Mouse (Mus musculus) myocyte (in vitro differentiated cells): ENCODE results near the gene Fanca.

Experiments used
- CEBPB ChIP-seq: IDR thresholded peaks from 2 replicates; pipeline ENCODE4 v1.6.1; 2011; ENCODE audit warnings: mild to moderate bottlenecking, moderate library complexity; ENCODE audit not compliant: poor library complexity, insufficient read depth, severe bottlenecking
- E2F4 ChIP-seq: IDR thresholded peaks from one replicate; pipeline ENCODE4 v1.6.1; 2011; ENCODE audit warnings: mild to moderate bottlenecking, control low read depth, moderate library complexity; ENCODE audit not compliant: insufficient read depth
- MAX ChIP-seq: IDR thresholded peaks from one replicate; pipeline ENCODE4 v1.6.1; 2011; ENCODE audit warnings: low read depth, mild to moderate bottlenecking, control low read depth
- MYOD1 ChIP-seq, 3 experiments: IDR thresholded peaks; one replicate each; pipeline ENCODE4 v1.6.1; 2011; ENCODE audit warnings: control low read depth in 2 of 3, low read depth in 2 of 3, mild to moderate bottlenecking in 2 of 3, moderate library complexity in 1 of 3; ENCODE audit not compliant: insufficient read length in 2 of 3, control insufficient read depth in 1 of 3
- MYOG ChIP-seq, 3 experiments: IDR thresholded peaks; one replicate each; pipeline ENCODE4 v1.6.1; 2011; ENCODE audit warnings: control low read depth in 2 of 3, low read depth in 2 of 3, mild to moderate bottlenecking in 2 of 3; ENCODE audit not compliant: insufficient read length in 2 of 3, control insufficient read depth in 1 of 3, insufficient read depth in 1 of 3
- POLR2A ChIP-seq: IDR thresholded peaks from one replicate; pipeline ENCODE4 v1.6.1; 2011; ENCODE audit warnings: low read depth, mild to moderate bottlenecking, control low read depth, moderate library complexity; ENCODE audit not compliant: insufficient read length
- POLR2AphosphoS2 ChIP-seq: IDR thresholded peaks from one replicate; pipeline ENCODE4 v1.6.1; 2011; ENCODE audit warnings: low read depth, control low read depth; ENCODE audit not compliant: insufficient read length
- REST ChIP-seq: IDR thresholded peaks from one replicate; pipeline ENCODE4 v1.6.1; 2011; ENCODE audit warnings: mild to moderate bottlenecking, control low read depth, moderate library complexity; ENCODE audit not compliant: insufficient read depth, insufficient read length
- TCF12 ChIP-seq: IDR thresholded peaks from one replicate; pipeline ENCODE4 v1.6.1; 2011; ENCODE audit warnings: mild to moderate bottlenecking, control low read depth; ENCODE audit not compliant: poor library complexity, insufficient read depth, severe bottlenecking
- TCF3 ChIP-seq: IDR thresholded peaks from one replicate; pipeline ENCODE4 v1.6.1; 2011; ENCODE audit warnings: low read depth, control low read depth; ENCODE audit not compliant: insufficient read length
- USF1 ChIP-seq: IDR thresholded peaks from one replicate; pipeline ENCODE4 v1.6.1; 2011; ENCODE audit warnings: low read depth, mild to moderate bottlenecking, control low read depth, moderate library complexity

GRCm38 (mm10) chr8:123348237-123348843 is 30.0 kb upstream of the Fanca start:
- no peak for TF ChIP-seq TCF12
- no peak for TF ChIP-seq POLR2A
- TF ChIP-seq POLR2AphosphoS2: no peak
- no peak for TF ChIP-seq REST
- no peak for TF ChIP-seq MYOD1 (IDR thresholded peaks at IDR 0.05; ENCODE audit: control insufficient read depth in 1 of 3, insufficient read length in 2 of 3, low read depth in 2 of 3)
- no peak for TF ChIP-seq USF1
- TF ChIP-seq MAX: no peak
- no peak for TF ChIP-seq E2F4
- TF ChIP-seq MYOG (IDR thresholded peaks at IDR 0.05; ENCODE audit: control insufficient read depth in 1 of 3, insufficient read depth in 1 of 3, insufficient read length in 2 of 3, low read depth in 2 of 3): no peak
- no peak for TF ChIP-seq CEBPB
- TF ChIP-seq TCF3: no peak
